Mouse (Mus musculus): Measurements from ENCODE around the gene Gm17783. TPM values are rescaled to one million over a fixed set of nuclear protein-coding genes. Genes with fewer than 3 reads are reported as not detected.
"Not testable (repeated sequence)": the region's sequence is repeated elsewhere in the genome, so short reads cannot be mapped to it uniquely, and the experiment has no call there.

Gm17783 gene
- polyA plus RNA-seq, 2 experiments: not detected

GRCm38 (mm10) chr16:45544341-45544740 lies 12.5 kb upstream of the Gm17783 start:
- Histone ChIP-seq H3K4me2 (replicated peaks; ENCODE audit: low read depth, low read length, severe bottlenecking) (no peak overlapping the region), H3K9me3 (ENCODE audit: control insufficient read depth, low read length) (no peaks in the 10 kb centered on the region), H3K36me3 (ENCODE audit: control insufficient read depth, insufficient read depth, low read length) (no peaks in the 10 kb centered on the region), H3K27me3 (ENCODE audit: control insufficient read depth, insufficient read depth, low read length) (no peaks in the 10 kb centered on the region), H3K4me1 (ENCODE audit: control insufficient read depth, insufficient read depth, low read length) (no peaks in the 10 kb centered on the region), H3K27ac (replicated peaks; ENCODE audit: low read depth, low read length) (no peak overlapping the region), H3K9ac (ENCODE audit: low read depth, low read length, severe bottlenecking) (no peak overlapping the region), H3K4me3 (replicated peaks; ENCODE audit: low read length) (no peak overlapping the region)
- 72% methylated on average over 3 of the region's 3 CpGs for WGBS
- no peak for DNase-seq (ENCODE audit: low spot score)
- no peak for ATAC-seq (ENCODE audit: low FRiP score, low read depth)
- TF ChIP-seq POLR2A (IDR thresholded peaks at IDR 0.05; ENCODE audit: borderline replicate concordance, extremely low read depth, insufficient read depth, insufficient read length): no peak

- no peak for TF ChIP-seq POLR2A (IDR thresholded peaks at IDR 0.05; ENCODE audit: borderline replicate concordance, extremely low read depth, insufficient read depth, insufficient read length)
- no peak overlapping the region for H3K27ac ChIP-seq (replicated peaks; ENCODE audit: low read depth, low read length)
- no peak overlapping the region for H3K9ac ChIP-seq (ENCODE audit: low read depth, low read length, severe bottlenecking)
- DNase-seq (ENCODE audit: low spot score): no peak
- ATAC-seq (ENCODE audit: low FRiP score, low read depth): no peak
- no peak overlapping the region for H3K4me3 ChIP-seq (replicated peaks; ENCODE audit: low read length)
- no peak overlapping the region for H3K4me2 ChIP-seq (replicated peaks; ENCODE audit: low read depth, low read length, severe bottlenecking)
- no peaks in the 10 kb centered on the region for H3K4me1 ChIP-seq (ENCODE audit: control insufficient read depth, insufficient read depth, low read length)
- no peaks in the 10 kb centered on the region for H3K36me3 ChIP-seq (ENCODE audit: control insufficient read depth, insufficient read depth, low read length)
- H3K9me3 ChIP-seq (ENCODE audit: control insufficient read depth, low read length): no peaks in the 10 kb centered on the region
- no peaks in the 10 kb centered on the region for H3K27me3 ChIP-seq (ENCODE audit: control insufficient read depth, insufficient read depth, low read length)
Measured at GRCm38 (mm10) chr16:45542108-45542507, 10.3 kb upstream of the Gm17783 start.

GRCm38 (mm10) chr16:45538342-45538741 lies 6.5 kb upstream of the Gm17783 start:
- not testable (repeated sequence) for H3K27me3 ChIP-seq (ENCODE audit: control insufficient read depth, insufficient read depth, low read length); H3K27ac ChIP-seq (replicated peaks; ENCODE audit: low read depth, low read length); H3K9me3 ChIP-seq (ENCODE audit: control insufficient read depth, low read length); H3K9ac ChIP-seq (ENCODE audit: low read depth, low read length, severe bottlenecking); H3K4me2 ChIP-seq (replicated peaks; ENCODE audit: low read depth, low read length, severe bottlenecking); H3K36me3 ChIP-seq (ENCODE audit: control insufficient read depth, insufficient read depth, low read length); ATAC-seq (ENCODE audit: low FRiP score, low read depth); H3K4me3 ChIP-seq (replicated peaks; ENCODE audit: low read length); H3K4me1 ChIP-seq (ENCODE audit: control insufficient read depth, insufficient read depth, low read length); DNase-seq (ENCODE audit: low spot score)
- WGBS: 81% methylated on average over 1 of the region's 1 CpGs

- ATAC-seq (ENCODE audit: low FRiP score, low read depth) (no peak), DNase-seq (ENCODE audit: low spot score) (no peak)
- TF ChIP-seq POLR2A (IDR thresholded peaks at IDR 0.05; ENCODE audit: borderline replicate concordance, extremely low read depth, insufficient read depth, insufficient read length): no peak
- Histone ChIP-seq H3K4me3 (replicated peaks; ENCODE audit: low read length) (no peak within 1 kb of the TSS), H3K36me3 (ENCODE audit: control insufficient read depth, insufficient read depth, low read length) (no peaks in the 10 kb centered on the region), H3K4me1 (ENCODE audit: control insufficient read depth, insufficient read depth, low read length) (no peaks in the 10 kb centered on the region), H3K27ac (replicated peaks; ENCODE audit: low read depth, low read length) (no peak within 1 kb of the TSS), H3K4me2 (replicated peaks; ENCODE audit: low read depth, low read length, severe bottlenecking) (no peak within 1 kb of the TSS), H3K27me3 (ENCODE audit: control insufficient read depth, insufficient read depth, low read length) (no peaks in the 10 kb centered on the region), H3K9me3 (ENCODE audit: control insufficient read depth, low read length) (no peaks in the 10 kb centered on the region), H3K9ac (ENCODE audit: low read depth, low read length, severe bottlenecking) (no peak within 1 kb of the TSS)
- 91% methylated on average over 5 of the region's 5 CpGs for WGBS
Measured at GRCm38 (mm10) chr16:45535009-45535408, 3.2 kb upstream of the Gm17783 start, which contains the start of gene Slc9c1. TSS of gene Slc9c1 (plus strand) at chr16:45535309.

GRCm38 (mm10) chr16:45525551-45525950 lies 6.3 kb downstream of the Gm17783 start:
- H3K4me1 ChIP-seq (ENCODE audit: control insufficient read depth, insufficient read depth, low read length): no peaks in the 10 kb centered on the region
- no peak for TF ChIP-seq POLR2A (IDR thresholded peaks at IDR 0.05; ENCODE audit: borderline replicate concordance, extremely low read depth, insufficient read depth, insufficient read length)
- no peak overlapping the region for H3K27ac ChIP-seq (replicated peaks; ENCODE audit: low read depth, low read length)
- WGBS: 79% methylated on average over 5 of the region's 5 CpGs
- H3K4me2 ChIP-seq (replicated peaks; ENCODE audit: low read depth, low read length, severe bottlenecking): no peak overlapping the region
- no peaks in the 10 kb centered on the region for H3K27me3 ChIP-seq (ENCODE audit: control insufficient read depth, insufficient read depth, low read length)
- H3K9ac ChIP-seq (ENCODE audit: low read depth, low read length, severe bottlenecking): no peak overlapping the region
- no peaks in the 10 kb centered on the region for H3K9me3 ChIP-seq (ENCODE audit: control insufficient read depth, low read length)
- DNase-seq (ENCODE audit: low spot score) (no peak), ATAC-seq (ENCODE audit: low FRiP score, low read depth) (no peak)
- no peak overlapping the region for H3K4me3 ChIP-seq (replicated peaks; ENCODE audit: low read length)
- no peaks in the 10 kb centered on the region for H3K36me3 ChIP-seq (ENCODE audit: control insufficient read depth, insufficient read depth, low read length)

- Histone ChIP-seq H3K4me3 (replicated peaks; ENCODE audit: low read length) (no peak overlapping the region), H3K36me3 (ENCODE audit: control insufficient read depth, insufficient read depth, low read length) (no peaks in the 10 kb centered on the region), H3K4me2 (replicated peaks; ENCODE audit: low read depth, low read length, severe bottlenecking) (no peak overlapping the region), H3K9me3 (ENCODE audit: control insufficient read depth, low read length) (no peaks in the 10 kb centered on the region), H3K9ac (ENCODE audit: low read depth, low read length, severe bottlenecking) (no peak overlapping the region), H3K27ac (replicated peaks; ENCODE audit: low read depth, low read length) (no peak overlapping the region), H3K4me1 (ENCODE audit: control insufficient read depth, insufficient read depth, low read length) (no peaks in the 10 kb centered on the region), H3K27me3 (ENCODE audit: control insufficient read depth, insufficient read depth, low read length) (no peaks in the 10 kb centered on the region)
- TF ChIP-seq POLR2A (IDR thresholded peaks at IDR 0.05; ENCODE audit: borderline replicate concordance, extremely low read depth, insufficient read depth, insufficient read length): no peak
- WGBS: 86% methylated on average over 1 of the region's 1 CpGs
- no peak for ATAC-seq (ENCODE audit: low FRiP score, low read depth)
- DNase-seq (ENCODE audit: low spot score): no peak
Measured at GRCm38 (mm10) chr16:45495326-45495725, 36.5 kb downstream of the Gm17783 start.
